Mouse (Mus musculus): ENCODE results near the gene Srsf5. TPM values are rescaled to one million over a fixed set of nuclear protein-coding genes. Genes with fewer than 3 reads are reported as not detected.
A peak's percentile ranks its signal among the peaks of the same experiment; 100 is the strongest.
"Not testable (repeated sequence)": the region's sequence is repeated elsewhere in the genome, so short reads cannot be mapped to it uniquely, and the experiment has no call there.

Gene Srsf5
- polyA plus RNA-seq, 1 experiment from 2014 or later = 435 TPM

GRCm38 (mm10) chr12:80931402-80932140 is 13.7 kb upstream of the Srsf5 start:
- no peak for DNase-seq (ENCODE audit: low read depth, low spot score)
- TF ChIP-seq CTCF (IDR thresholded peaks at IDR 0.05) = no peak
- in situ Hi-C loops (cut with MboI; ENCODE audit: low pct_unique_long_range_greater_than_20kb) = no loop called here
- POLR2A ChIA-PET = no interaction called here
- no peak for ATAC-seq
- CTCF ChIA-PET = no interaction called here
- no peaks in the 10 kb centered on the region for H3K27me3 ChIP-seq

- ATAC-seq = no peak
- in situ Hi-C loops (cut with MboI; ENCODE audit: low pct_unique_long_range_greater_than_20kb) = no loop called here
- peak; percentile 19 for TF ChIP-seq CTCF (IDR thresholded peaks at IDR 0.05)
- DNase-seq (ENCODE audit: low read depth, low spot score) = no peak
- POLR2A ChIA-PET = no interaction called here
- CTCF ChIA-PET = no interaction called here
- no peaks in the 10 kb centered on the region for H3K27me3 ChIP-seq
Measured at GRCm38 (mm10) chr12:80932865-80933264, 12.4 kb upstream of the Srsf5 start.

DNA sequence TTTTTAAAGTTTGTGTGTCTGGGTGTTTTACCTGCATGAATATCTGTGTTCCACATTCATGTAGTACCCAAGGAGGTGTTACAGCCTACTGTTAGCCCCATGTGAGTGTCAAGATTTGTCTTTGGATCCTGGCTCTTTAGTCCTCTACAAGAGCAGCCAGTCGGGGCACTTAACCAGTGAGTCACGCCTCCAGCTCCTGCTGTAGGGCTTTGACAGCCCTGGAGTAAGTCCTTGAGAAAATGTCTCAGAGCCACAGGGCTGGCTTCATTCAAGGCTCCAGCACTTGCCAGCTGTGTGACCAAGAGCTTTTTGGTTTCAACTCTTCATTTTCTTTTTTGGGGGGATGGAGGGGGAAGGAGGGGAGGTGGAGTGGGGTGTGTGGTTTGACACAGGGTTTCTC is 8.6 kb upstream of the Srsf5 start:
- no peak for DNase-seq (ENCODE audit: low read depth, low spot score)
- ChIA-PET CTCF (no interaction called here), POLR2A (no interaction called here)
- in situ Hi-C loops (cut with MboI; ENCODE audit: low pct_unique_long_range_greater_than_20kb) = no loop called here
- no peaks in the 10 kb centered on the region for H3K27me3 ChIP-seq
- no peak for TF ChIP-seq CTCF (IDR thresholded peaks at IDR 0.05)
- ATAC-seq = no peak

- peak; percentile 44 for ATAC-seq
- no peak for DNase-seq (ENCODE audit: low read depth, low spot score)
- no peak for TF ChIP-seq CTCF (IDR thresholded peaks at IDR 0.05)
- ChIA-PET POLR2A (no interaction called here), CTCF (no interaction called here)
- in situ Hi-C loops (cut with MboI; ENCODE audit: low pct_unique_long_range_greater_than_20kb) = no loop called here
- H3K27me3 ChIP-seq = no peaks in the 10 kb centered on the region
Measured at GRCm38 (mm10) chr12:80937331-80938029, 7.8 kb upstream of the Srsf5 start.

GRCm38 (mm10) chr12:80938642-80939041 is 6.7 kb upstream of the Srsf5 start:
- TF ChIP-seq CTCF (IDR thresholded peaks at IDR 0.05) = no peak
- ChIA-PET POLR2A (no interaction called here), CTCF (no interaction called here)
- H3K27me3 ChIP-seq = no peaks in the 10 kb centered on the region
- DNase-seq (ENCODE audit: low read depth, low spot score) (no peak), ATAC-seq (no peak)
- in situ Hi-C loops (cut with MboI; ENCODE audit: low pct_unique_long_range_greater_than_20kb) = no loop called here

GRCm38 (mm10) chr12:80939165-80939564 is 6.1 kb upstream of the Srsf5 start:
- no peaks in the 10 kb centered on the region for H3K27me3 ChIP-seq
- in situ Hi-C loops (cut with MboI; ENCODE audit: low pct_unique_long_range_greater_than_20kb) = no loop called here
- peak; percentile 9 for ATAC-seq
- ChIA-PET CTCF (no interaction called here), POLR2A (interaction anchor here (0.9 kb wide), 1 partner anchor 10 kb away, joined by 3 read pairs; no protein-coding TSS in a partner anchor)
- DNase-seq (ENCODE audit: low read depth, low spot score) = no peak
- TF ChIP-seq CTCF (IDR thresholded peaks at IDR 0.05) = no peak

DNA sequence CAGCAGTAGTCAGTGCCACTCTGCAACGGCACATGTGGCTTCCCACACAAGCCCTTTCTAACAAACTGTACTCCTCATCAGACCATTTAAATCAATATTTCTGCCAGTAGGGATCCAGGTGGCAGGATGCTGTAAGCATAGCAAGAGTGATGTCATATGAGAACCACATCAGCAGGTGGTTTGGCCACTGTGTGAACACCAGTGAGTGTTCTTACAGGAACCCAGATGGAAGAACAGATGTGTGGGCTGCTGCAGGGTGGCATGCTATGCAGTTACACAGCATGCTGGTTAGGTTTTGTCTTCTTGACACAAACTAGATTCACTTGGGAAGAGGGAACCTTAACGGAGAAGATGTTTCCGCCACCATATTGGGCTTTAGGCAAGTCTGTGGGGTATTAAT is 3.4 kb upstream of the Srsf5 start:
- in situ Hi-C loops (cut with MboI; ENCODE audit: low pct_unique_long_range_greater_than_20kb) = no loop called here
- CTCF ChIA-PET = no interaction called here
- DNase-seq (ENCODE audit: low read depth, low spot score) = no peak
- no peak for TF ChIP-seq CTCF (IDR thresholded peaks at IDR 0.05)
- no peaks in the 10 kb centered on the region for H3K27me3 ChIP-seq
- ATAC-seq = no peak
- POLR2A ChIA-PET = no interaction called here

GRCm38 (mm10) chr12:80943395-80943794 is 1.9 kb upstream of the Srsf5 start:
- ATAC-seq (no peak), DNase-seq (ENCODE audit: low read depth, low spot score) (no peak)
- ChIA-PET CTCF (no interaction called here), POLR2A (no interaction called here)
- TF ChIP-seq CTCF (IDR thresholded peaks at IDR 0.05) = no peak
- in situ Hi-C loops (cut with MboI; ENCODE audit: low pct_unique_long_range_greater_than_20kb) = no loop called here
- no peaks in the 10 kb centered on the region for H3K27me3 ChIP-seq

DNA sequence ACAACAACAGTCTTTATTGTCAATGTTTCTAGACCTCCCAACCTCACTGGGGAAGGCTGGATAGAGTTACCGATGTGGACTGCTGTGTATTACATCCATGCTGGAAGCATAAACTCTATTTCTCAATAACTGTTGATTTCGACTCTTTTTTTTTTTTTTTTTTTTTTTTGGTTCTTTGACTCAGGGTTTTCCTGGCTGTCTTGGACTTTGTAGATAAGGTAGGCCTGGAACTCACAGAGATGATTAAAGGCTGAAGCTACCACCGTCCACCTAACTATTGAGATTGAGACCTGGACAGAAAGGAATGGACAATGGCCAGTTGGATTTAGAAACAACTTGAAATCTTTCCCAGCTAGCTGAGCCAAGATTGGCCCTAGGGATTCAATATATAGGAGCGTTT is 1.1 kb upstream of the Srsf5 start:
- no peak for TF ChIP-seq CTCF (IDR thresholded peaks at IDR 0.05)
- in situ Hi-C loops (cut with MboI; ENCODE audit: low pct_unique_long_range_greater_than_20kb) = no loop called here
- DNase-seq (ENCODE audit: low read depth, low spot score) (no peak), ATAC-seq (no peak)
- ChIA-PET POLR2A (interaction anchor here (0.7 kb wide), 2 partner anchors 9 kb away, joined by 3 to 4 read pairs; no protein-coding TSS in a partner anchor), CTCF (no interaction called here)
- H3K27me3 ChIP-seq = no peaks in the 10 kb centered on the region

DNA sequence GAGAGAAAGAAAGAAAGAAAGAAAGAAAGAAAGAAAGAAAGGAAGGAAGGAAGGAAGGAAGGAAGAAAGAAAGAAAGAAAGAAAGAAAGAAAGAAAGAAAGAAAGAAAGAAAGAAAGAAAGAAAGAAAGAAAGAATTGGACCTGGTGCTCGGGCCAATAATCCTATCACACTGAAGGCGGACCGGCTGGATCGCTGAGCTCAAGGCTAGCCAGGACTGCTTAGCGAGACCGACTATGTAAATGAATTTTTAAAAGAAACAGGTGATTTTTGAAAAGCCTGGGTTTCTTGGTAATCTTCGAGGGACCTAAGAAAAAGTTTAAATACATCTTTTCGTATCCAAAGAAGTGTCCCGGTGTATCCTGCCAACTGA is 356 bp upstream of the Srsf5 start:
- H3K27me3 ChIP-seq; in situ Hi-C loops (cut with MboI; ENCODE audit: low pct_unique_long_range_greater_than_20kb); DNase-seq (ENCODE audit: low read depth, low spot score); CTCF ChIA-PET; POLR2A ChIA-PET: not testable (repeated sequence)
- peak; percentile 12 for ATAC-seq

GRCm38 (mm10) chr12:80945996-80946355 is 672 bp downstream of the Srsf5 start:
- ChIA-PET CTCF (no interaction called here), POLR2A (interaction anchor here (0.6 kb wide), 1 partner anchor 174 kb away, joined by 3 read pairs; no protein-coding TSS in a partner anchor)
- TF ChIP-seq CTCF (IDR thresholded peaks at IDR 0.05) = no peak
- in situ Hi-C loops (cut with MboI; ENCODE audit: low pct_unique_long_range_greater_than_20kb) = no loop called here
- no peaks in the 10 kb centered on the region for H3K27me3 ChIP-seq
- DNase-seq (ENCODE audit: low read depth, low spot score) (peak; percentile 63), ATAC-seq (peak; percentile 81)

Measured in Patski (cell line).